Mouse (Mus musculus) small intestine, adult 2 months (tissue): ENCODE data around the gene Mmp27. TPM values are rescaled to one million over a fixed set of nuclear protein-coding genes. Genes with fewer than 3 reads are reported as not detected.

Experiments used
- H3K27ac ChIP-seq: fragments of 200-500 bp; 2 replicates; pipeline ENCODE4 v1.5.1; 2012; ENCODE audit warnings: low read depth, low read length, control low read depth, inconsistent platforms; ENCODE audit not compliant: insufficient read depth
- H3K27me3 ChIP-seq: fragments of 200-500 bp; 2 replicates; pipeline ENCODE4 v1.6.1; 2012; ENCODE audit warnings: mild to moderate bottlenecking, moderate library complexity, low read length, inconsistent platforms; ENCODE audit not compliant: control insufficient read depth, insufficient read depth
- H3K36me3 ChIP-seq: fragments of 200-500 bp; 2 replicates; pipeline ENCODE4 v1.6.1; 2012; ENCODE audit warnings: mild to moderate bottlenecking, low read length, control low read depth, inconsistent platforms; ENCODE audit not compliant: control insufficient read depth, insufficient read depth
- H3K4me1 ChIP-seq: fragments of 200-500 bp; 2 replicates; pipeline ENCODE4 v1.6.1; 2012; ENCODE audit warnings: low read length, inconsistent platforms, mixed read lengths; ENCODE audit not compliant: control insufficient read depth, insufficient read depth, insufficient read length
- H3K4me3 ChIP-seq: fragments of 200-500 bp; 2 replicates; pipeline ENCODE4 v1.5.1; 2012; ENCODE audit warnings: low read depth, mild to moderate bottlenecking, control low read depth, inconsistent platforms, low read length, moderate library complexity
- CTCF ChIP-seq: fragments of 200-500 bp; IDR thresholded peaks from 2 replicates; pipeline ENCODE4 v1.5.1; 2012; ENCODE audit warnings: low read depth, mild to moderate bottlenecking, control low read depth, inconsistent platforms, low read length, moderate library complexity, mixed read lengths; ENCODE audit not compliant: insufficient replicate concordance, insufficient read length; ENCODE audit errors: extremely low read depth
- POLR2A ChIP-seq: fragments of 200-500 bp; IDR thresholded peaks from 2 replicates; pipeline ENCODE4 v1.6.1; 2012; ENCODE audit warnings: low read depth, mild to moderate bottlenecking, control low read depth, inconsistent platforms, low read length, moderate library complexity
- WGBS: fragments of 180-500 bp; shearing (Covaris S2); methylation state at CpG from one replicate; pipeline ENCODE4 v1.1.7; 2018; 5-methylcytosine and 5-hydroxymethylcytosine counted together
- polyA plus RNA-seq: library from polyadenylated mRNA; depleted of rRNA; stranded (reverse); fragments of >200 nt; gene quantifications from 2 replicates; pipeline ENCODE4 v1.2.3, GENCODE M21; 2012; rRNA removed

The Mmp27 gene
- not detected in 2 replicates for polyA plus RNA-seq

GRCm38 (mm10) chr9:7571162-7571561, at the start of gene Mmp27:
Gene Mmp27, plus strand, starts transcription at chr9:7571396.
- no peaks in the 10 kb centered on the region for H3K27me3 ChIP-seq
- no peak for TF ChIP-seq POLR2A
- TF ChIP-seq CTCF: no peak
- H3K4me1 ChIP-seq: no peaks in the 10 kb centered on the region
- H3K27ac ChIP-seq: no peak within 1 kb of the TSS
- 38% methylated on average over 4 of the region's 4 CpGs for WGBS
- no peaks in the 10 kb centered on the region for H3K36me3 ChIP-seq
- no peak within 1 kb of the TSS for H3K4me3 ChIP-seq

- no peak for TF ChIP-seq CTCF
- no peak for TF ChIP-seq POLR2A
- H3K27ac ChIP-seq: no peak overlapping the region
- no peaks in the 10 kb centered on the region for H3K27me3 ChIP-seq
- no peaks in the 10 kb centered on the region for H3K4me1 ChIP-seq
- no peaks in the 10 kb centered on the region for H3K36me3 ChIP-seq
- WGBS: 54% methylated on average over 4 of the region's 4 CpGs
- H3K4me3 ChIP-seq: no peak overlapping the region
Measured at GRCm38 (mm10) chr9:7526255-7526940, 44.8 kb upstream of the Mmp27 start.

- no peak for TF ChIP-seq CTCF
- TF ChIP-seq POLR2A: no peak
- Histone ChIP-seq H3K4me3 (no peak overlapping the region), H3K27ac (no peak overlapping the region), H3K36me3 (no peaks in the 10 kb centered on the region), H3K27me3 (no peaks in the 10 kb centered on the region), H3K4me1 (no peaks in the 10 kb centered on the region)
Measured at GRCm38 (mm10) chr9:7542763-7543162, 28.4 kb upstream of the Mmp27 start.

GRCm38 (mm10) chr9:7544923-7545457, 26.2 kb upstream of the Mmp27 start:
- H3K27me3 ChIP-seq: no peaks in the 10 kb centered on the region
- WGBS: 67% methylated on average over 1 of the region's 1 CpGs
- no peaks in the 10 kb centered on the region for H3K36me3 ChIP-seq
- no peak overlapping the region; the same call in 1 of the 2 replicates for H3K27ac ChIP-seq
- no peak for TF ChIP-seq CTCF
- no peak for TF ChIP-seq POLR2A
- no peaks in the 10 kb centered on the region for H3K4me1 ChIP-seq
- H3K4me3 ChIP-seq: no peak overlapping the region

GRCm38 (mm10) chr9:7545471-7545870, 25.7 kb upstream of the Mmp27 start:
- Histone ChIP-seq H3K27me3 (no peaks in the 10 kb centered on the region), H3K4me1 (no peaks in the 10 kb centered on the region), H3K4me3 (no peak overlapping the region), H3K36me3 (no peaks in the 10 kb centered on the region), H3K27ac (no peak overlapping the region)
- no peak for TF ChIP-seq POLR2A
- no peak for TF ChIP-seq CTCF
- 68% methylated on average over 1 of the region's 1 CpGs for WGBS

- TF ChIP-seq CTCF: no peak
- TF ChIP-seq POLR2A: no peak
- H3K27ac ChIP-seq: peak overlapping the region; percentile 41; the same call in 1 of the 2 replicates
- 88% methylated on average over 7 of the region's 7 CpGs for WGBS
Measured at GRCm38 (mm10) chr9:7545920-7546319, 25.3 kb upstream of the Mmp27 start.

GRCm38 (mm10) chr9:7551943-7552342, 19.3 kb upstream of the Mmp27 start:
- Histone ChIP-seq H3K4me1 (no peaks in the 10 kb centered on the region), H3K36me3 (no peaks in the 10 kb centered on the region), H3K27ac (no peak overlapping the region), H3K27me3 (no peaks in the 10 kb centered on the region), H3K4me3 (no peak overlapping the region)
- TF ChIP-seq CTCF (no peak), POLR2A (no peak)

More at GRCm38 (mm10) chr9:7545920-7546319, 25.3 kb upstream of the Mmp27 start:
- no peaks in the 10 kb centered on the region for H3K4me1 ChIP-seq
- H3K27me3 ChIP-seq: no peaks in the 10 kb centered on the region
- no peaks in the 10 kb centered on the region for H3K36me3 ChIP-seq
- H3K4me3 ChIP-seq: no peak overlapping the region
